Mouse (Mus musculus) leukemia stem cell, adult 10-12 weeks (primary cell): ENCODE data around the gene Psmd7. TPM values are rescaled to one million over a fixed set of nuclear protein-coding genes. Genes with fewer than 3 reads are reported as not detected.

Experiments used
- polyA plus RNA-seq: library from polyadenylated mRNA; stranded (reverse); fragments of >175 nt; gene quantifications from 2 replicates; pipeline ENCODE4 v1.2.3, GENCODE M21; 2012; ENCODE audit warnings: low replicate concordance

The Psmd7 gene
- 27.1 and 27.3 TPM in 2 replicates for polyA plus RNA-seq

GRCm38 (mm10) chr8:107587995-107588780 lies at the start of gene Psmd7:
Gene Psmd7, minus strand, starts transcription at chr8:107588464.

Other genes with a start within 250 kb of the Psmd7 start
- gene Nqo1, start 185.3 kb downstream of the Psmd7 start, polyA plus RNA-seq, result 0.23 and 0.66 TPM in 2 replicates
- 9.0 and 45.6 TPM in 2 replicates for gene Nob1, start 163.4 kb downstream of the Psmd7 start, polyA plus RNA-seq
- 35.5 and 43.8 TPM in 2 replicates for gene Wwp2, start 152.1 kb downstream of the Psmd7 start, polyA plus RNA-seq